Mouse (Mus musculus): Measurements from ENCODE around the gene Sart1. TPM values are rescaled to one million over a fixed set of nuclear protein-coding genes. Genes with fewer than 3 reads are reported as not detected.
A peak's percentile ranks its signal among the peaks of the same experiment; 100 is the strongest.

Sart1 gene
- total and polyA plus RNA-seq, 2 experiments from 2014 or later = 4.4 to 26.9 TPM

DNA sequence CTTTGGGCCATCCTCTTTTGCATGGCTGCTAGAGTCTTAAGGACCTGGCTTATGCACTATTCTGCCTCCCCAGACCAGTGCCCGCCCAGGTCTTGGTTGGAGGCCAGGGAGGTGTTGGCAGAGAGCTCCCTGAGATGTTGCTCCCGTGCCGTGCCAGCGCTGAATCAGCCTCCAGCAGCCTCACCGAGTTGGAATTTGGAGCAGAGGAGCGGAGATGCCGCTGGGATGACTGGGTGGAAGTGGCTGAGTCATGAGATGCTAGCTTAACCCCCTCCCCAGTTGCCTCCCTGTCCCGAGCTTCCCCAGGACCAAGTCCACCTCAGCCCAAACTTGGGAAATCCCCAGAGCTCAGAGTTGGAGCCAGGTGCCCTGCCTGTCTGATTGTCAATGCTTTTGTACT lies 41.3 kb upstream of the Sart1 start:
- Histone ChIP-seq H3K27me3 (ENCODE audit: control insufficient read depth, insufficient read depth, low read length) (no peaks in the 10 kb centered on the region), H3K4me1 (ENCODE audit: control insufficient read depth, insufficient read depth) (peaks cover 16% of the 10 kb centered on the region), H3K9ac (replicated peaks; ENCODE audit: low read depth, low read length) (no peak overlapping the region), H3K9me3 (replicated peaks; ENCODE audit: control insufficient read depth, low read length) (no peaks in the 10 kb centered on the region), H3K4me2 (ENCODE audit: low read depth, low read length) (no peak overlapping the region), H3K4me3 (ENCODE audit: low read depth, low read length) (no peak overlapping the region), H3K27ac (ENCODE audit: low read depth) (no peak overlapping the region), H3K36me3 (replicated peaks; ENCODE audit: control insufficient read depth, insufficient read depth, low read length) (peaks cover 14% of the 10 kb centered on the region)
- no peak for TF ChIP-seq CTCF (IDR thresholded peaks at IDR 0.05; ENCODE audit: low read depth)
- TF ChIP-seq EP300 (IDR thresholded peaks at IDR 0.05; ENCODE audit: low read depth) = no peak
- no peak for DNase-seq (ENCODE audit: low spot score)
- no peak for ATAC-seq (ENCODE audit: insufficient read depth, low read depth)
- 29% methylated on average over 8 of the region's 8 CpGs for WGBS

DNA sequence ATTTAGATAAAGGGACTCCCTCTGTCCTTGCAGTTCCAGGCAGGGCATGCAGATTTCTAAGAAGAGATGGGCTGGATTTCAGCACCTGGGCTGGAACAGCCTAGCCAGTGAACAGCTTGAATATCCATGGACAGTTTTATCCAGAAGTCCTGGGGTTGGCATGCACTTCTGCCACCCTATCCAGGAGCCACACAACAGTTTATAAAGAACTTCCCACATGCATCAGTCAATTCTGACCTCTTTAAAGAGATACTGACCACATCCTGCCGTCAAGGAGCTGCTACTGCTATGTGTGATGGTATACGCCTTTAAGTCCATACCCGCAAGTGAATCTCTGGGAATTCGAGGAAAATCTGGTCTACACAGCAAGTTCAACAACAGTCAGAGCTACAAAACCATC lies 40.7 kb upstream of the Sart1 start:
- TF ChIP-seq EP300 (IDR thresholded peaks at IDR 0.05; ENCODE audit: low read depth) (no peak), CTCF (IDR thresholded peaks at IDR 0.05; ENCODE audit: low read depth) (no peak)
- H3K9me3 ChIP-seq (replicated peaks; ENCODE audit: control insufficient read depth, low read length) = no peaks in the 10 kb centered on the region
- no peak overlapping the region for H3K4me3 ChIP-seq (ENCODE audit: low read depth, low read length)
- no peak overlapping the region for H3K9ac ChIP-seq (replicated peaks; ENCODE audit: low read depth, low read length)
- no peak overlapping the region for H3K27ac ChIP-seq (ENCODE audit: low read depth)
- H3K36me3 ChIP-seq (replicated peaks; ENCODE audit: control insufficient read depth, insufficient read depth, low read length) = peaks cover 14% of the 10 kb centered on the region
- no peak for ATAC-seq (ENCODE audit: insufficient read depth, low read depth)
- no peaks in the 10 kb centered on the region for H3K27me3 ChIP-seq (ENCODE audit: control insufficient read depth, insufficient read depth, low read length)
- H3K4me1 ChIP-seq (ENCODE audit: control insufficient read depth, insufficient read depth) = peaks cover 16% of the 10 kb centered on the region
- H3K4me2 ChIP-seq (ENCODE audit: low read depth, low read length) = no peak overlapping the region
- DNase-seq (ENCODE audit: low spot score) = no peak
- 78% methylated on average over 4 of the region's 4 CpGs for WGBS

DNA sequence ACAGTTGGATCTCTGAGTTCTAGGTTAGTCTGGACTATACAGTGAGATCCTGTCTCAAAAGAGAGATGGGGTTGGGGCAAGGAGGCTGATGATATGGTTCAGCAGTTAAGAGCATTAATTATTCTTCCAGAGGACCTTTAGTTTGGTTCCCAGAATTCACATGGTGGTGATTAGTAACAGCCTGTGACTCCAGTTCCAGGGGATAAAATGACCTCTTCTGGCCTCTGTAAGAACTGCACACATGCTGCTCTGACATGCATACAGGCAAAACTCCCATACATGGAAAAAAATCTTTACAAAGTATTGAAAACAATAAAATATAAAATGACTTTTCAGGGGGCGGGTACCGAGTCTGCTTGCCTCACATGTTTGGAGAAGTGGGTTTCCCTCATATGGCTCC lies 39.6 kb upstream of the Sart1 start:
- Histone ChIP-seq H3K4me3 (ENCODE audit: low read depth, low read length) (no peak overlapping the region), H3K9me3 (replicated peaks; ENCODE audit: control insufficient read depth, low read length) (no peaks in the 10 kb centered on the region), H3K9ac (replicated peaks; ENCODE audit: low read depth, low read length) (no peak overlapping the region), H3K27me3 (ENCODE audit: control insufficient read depth, insufficient read depth, low read length) (no peaks in the 10 kb centered on the region), H3K27ac (ENCODE audit: low read depth) (peak overlapping the region; percentile 15; the same call in 1 of the 2 replicates), H3K4me2 (ENCODE audit: low read depth, low read length) (no peak overlapping the region), H3K36me3 (replicated peaks; ENCODE audit: control insufficient read depth, insufficient read depth, low read length) (peaks cover 14% of the 10 kb centered on the region), H3K4me1 (ENCODE audit: control insufficient read depth, insufficient read depth) (peaks cover 16% of the 10 kb centered on the region)
- WGBS = 77% methylated on average over 2 of the region's 2 CpGs
- DNase-seq (ENCODE audit: low spot score) (peak; percentile 65), ATAC-seq (ENCODE audit: insufficient read depth, low read depth) (no peak)
- TF ChIP-seq CTCF (IDR thresholded peaks at IDR 0.05; ENCODE audit: low read depth) (peak; percentile 51), EP300 (IDR thresholded peaks at IDR 0.05; ENCODE audit: low read depth) (no peak)

DNA sequence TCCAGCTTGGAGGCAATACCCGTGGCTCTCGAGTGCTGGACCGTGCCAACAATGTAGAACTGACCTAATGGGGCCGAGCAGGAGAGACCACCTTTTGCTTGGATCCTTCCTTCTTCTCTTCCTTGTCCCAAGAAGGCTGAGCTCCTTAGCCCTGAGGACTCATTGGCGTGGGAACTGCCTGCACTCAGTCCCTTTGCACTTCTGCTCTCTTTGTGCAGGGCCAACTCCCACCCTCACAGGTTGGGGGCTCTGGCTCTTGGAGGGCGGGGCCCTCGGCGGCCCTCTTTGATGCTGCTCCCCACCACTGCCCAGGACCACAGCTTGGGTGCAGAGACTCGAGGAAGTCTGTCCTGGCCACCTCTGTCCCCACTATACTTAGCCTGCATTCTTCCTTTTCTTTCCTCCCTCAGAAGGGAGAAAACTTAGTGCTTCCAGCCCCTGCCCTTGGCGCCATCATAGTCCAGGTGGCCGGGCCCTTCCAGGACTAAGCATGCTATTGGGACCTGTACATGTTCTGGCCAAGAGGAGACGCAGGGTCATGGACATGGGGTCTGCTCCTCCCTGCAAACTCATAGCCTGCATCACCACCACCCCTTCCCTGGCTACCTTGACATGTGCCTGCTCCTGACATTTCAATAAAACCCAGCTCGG lies 38.3 kb upstream of the Sart1 start:
- Histone ChIP-seq H3K36me3 (replicated peaks; ENCODE audit: control insufficient read depth, insufficient read depth, low read length) (peaks cover 23% of the 10 kb centered on the region), H3K4me3 (ENCODE audit: low read depth, low read length) (no peak overlapping the region), H3K9me3 (replicated peaks; ENCODE audit: control insufficient read depth, low read length) (no peaks in the 10 kb centered on the region), H3K27me3 (ENCODE audit: control insufficient read depth, insufficient read depth, low read length) (no peaks in the 10 kb centered on the region), H3K4me2 (ENCODE audit: low read depth, low read length) (no peak overlapping the region), H3K27ac (ENCODE audit: low read depth) (no peak overlapping the region), H3K4me1 (ENCODE audit: control insufficient read depth, insufficient read depth) (peaks cover 15% of the 10 kb centered on the region), H3K9ac (replicated peaks; ENCODE audit: low read depth, low read length) (no peak overlapping the region)
- ATAC-seq (ENCODE audit: insufficient read depth, low read depth) (no peak), DNase-seq (ENCODE audit: low spot score) (no peak)
- TF ChIP-seq CTCF (IDR thresholded peaks at IDR 0.05; ENCODE audit: low read depth) (no peak), EP300 (IDR thresholded peaks at IDR 0.05; ENCODE audit: low read depth) (no peak)
- WGBS = 84% methylated on average over 13 of the region's 13 CpGs

DNA sequence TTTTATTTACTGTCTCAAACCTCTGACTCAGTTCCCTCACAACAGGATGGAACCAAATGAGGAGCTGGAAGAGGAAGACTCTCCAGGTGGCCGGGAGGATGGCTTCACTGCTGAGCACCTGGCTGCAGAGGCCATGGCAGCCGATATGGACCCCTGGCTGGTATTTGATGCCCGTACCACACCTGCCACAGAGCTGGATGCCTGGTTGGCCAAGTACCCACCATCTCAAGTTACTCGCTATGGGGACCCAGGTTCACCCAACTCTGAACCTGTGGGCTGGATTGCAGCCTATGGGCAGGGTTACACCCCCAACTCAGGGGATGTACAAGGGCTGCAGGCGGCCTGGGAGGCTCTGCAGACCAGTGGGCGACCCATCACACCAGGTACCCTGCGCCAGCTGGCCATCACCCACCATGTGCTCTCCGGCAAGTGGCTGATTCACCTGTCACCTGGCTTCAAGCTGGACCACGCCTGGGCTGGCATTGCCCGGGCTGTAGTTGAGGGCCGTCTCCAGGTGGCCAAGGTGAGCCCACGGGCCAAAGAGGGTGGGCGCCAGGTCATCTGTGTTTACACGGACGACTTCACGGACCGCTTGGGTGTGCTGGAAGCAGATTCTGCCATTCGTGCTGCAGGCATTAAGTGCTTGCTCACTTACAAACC lies 37.5 kb upstream of the Sart1 start:
- Histone ChIP-seq H3K36me3 (replicated peaks; ENCODE audit: control insufficient read depth, insufficient read depth, low read length) (peaks cover 30% of the 10 kb centered on the region), H3K27ac (ENCODE audit: low read depth) (peak overlapping the region; percentile 83), H3K4me3 (ENCODE audit: low read depth, low read length) (peak overlapping the region; percentile 61), H3K4me1 (ENCODE audit: control insufficient read depth, insufficient read depth) (peaks cover 15% of the 10 kb centered on the region), H3K4me2 (ENCODE audit: low read depth, low read length) (peak overlapping the region; percentile 81), H3K9me3 (replicated peaks; ENCODE audit: control insufficient read depth, low read length) (no peaks in the 10 kb centered on the region), H3K27me3 (ENCODE audit: control insufficient read depth, insufficient read depth, low read length) (no peaks in the 10 kb centered on the region), H3K9ac (replicated peaks; ENCODE audit: low read depth, low read length) (peak overlapping the region; percentile 73)
- DNase-seq (ENCODE audit: low spot score) (no peak), ATAC-seq (ENCODE audit: insufficient read depth, low read depth) (no peak)
- TF ChIP-seq EP300 (IDR thresholded peaks at IDR 0.05; ENCODE audit: low read depth) (no peak), CTCF (IDR thresholded peaks at IDR 0.05; ENCODE audit: low read depth) (no peak)
- 82% methylated on average over 18 of the region's 18 CpGs for WGBS
